Mouse (Mus musculus): ENCODE results near the gene Brms1.

- TF ChIP-seq POLR2A (IDR thresholded peaks at IDR 0.05; ENCODE audit: low read depth, low read length) (no peak), CTCF (IDR thresholded peaks at IDR 0.05; ENCODE audit: extremely low read depth, insufficient read length, insufficient replicate concordance, low read depth, low read length) (no peak)
Observed at GRCm38 (mm10) chr19:5041588-5041987, 434 bp downstream of the Brms1 start.

Data from small intestine, adult 2 months (tissue).